In the genomic region with DNA sequence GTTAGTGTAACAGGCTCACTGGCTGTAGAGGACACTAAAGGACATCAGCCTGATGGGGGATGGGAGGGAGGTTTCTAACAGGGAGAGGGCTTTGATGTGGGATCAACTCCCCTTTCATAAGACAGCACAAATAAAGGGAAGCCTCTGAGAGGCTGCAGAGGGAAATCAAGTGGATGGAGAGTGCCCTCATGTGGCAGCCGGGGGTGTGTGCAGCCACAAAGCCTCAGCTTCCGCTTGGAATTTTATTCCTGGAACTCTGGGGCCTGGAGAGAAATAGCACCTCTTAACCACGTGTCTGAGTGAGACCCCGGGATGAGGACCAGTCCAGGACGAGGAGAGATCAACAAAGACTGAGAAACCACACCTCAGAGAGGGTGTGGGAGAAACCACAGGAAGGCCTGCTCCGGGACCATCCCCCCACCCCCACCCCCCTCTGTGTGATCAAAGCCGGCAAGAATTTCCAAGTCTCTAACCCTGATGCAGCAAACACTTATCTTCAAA, we compare ENCODE assay signal across 8 mouse cellular contexts. TPM values are rescaled to one million over a fixed set of nuclear protein-coding genes. Genes with fewer than 3 reads are reported as not detected.
DNase-seq lines count a peak whose midpoint lies in the region; ATAC-seq and TF ChIP-seq lines count a peak whose summit lies in the region.

No protein-coding gene starts in this region.

- H3K27ac ChIP-seq in ES-Bruce4 (ENCODE audit: insufficient read depth, low read length) = no peak overlapping the region
- H3K27ac ChIP-seq in forebrain, embryonic 11.5 days (ENCODE audit: low read depth, low read length) = no peak overlapping the region
- H3K27ac ChIP-seq in heart, embryonic 14.5 days (replicated peaks in 1 of 2; ENCODE audit: control insufficient read depth in 1 of 2, insufficient read depth in 1 of 2, low read depth in 2 of 2, low read length in 2 of 2) = peak overlapping the region in 1 of 2 experiments; percentile 28; a peak in 1 of 4 replicates
- H3K27ac ChIP-seq in liver, embryonic 13.5 days = no peak overlapping the region
- no peak overlapping the region for H3K27ac ChIP-seq in neural tube, embryonic 12.5 days

- H3K36me3 ChIP-seq in ES-Bruce4 (ENCODE audit: control insufficient read depth, insufficient read depth, low read length, poor library complexity, severe bottlenecking) = no peaks in the 10 kb centered on the region
- H3K36me3 ChIP-seq in forebrain, embryonic 11.5 days (ENCODE audit: control insufficient read depth, insufficient read depth, low read length) = no peaks in the 10 kb centered on the region
- no peaks in the 10 kb centered on the region for H3K36me3 ChIP-seq in heart, embryonic 14.5 days (ENCODE audit: control insufficient read depth, insufficient read depth, low read length)
- H3K36me3 ChIP-seq in liver, embryonic 13.5 days = no peaks in the 10 kb centered on the region
- no peaks in the 10 kb centered on the region for H3K36me3 ChIP-seq in neural tube, embryonic 12.5 days

- peak; percentile 88 for ATAC-seq in forebrain, embryonic 11.5 days (replicated peaks; ENCODE audit: low FRiP score)
- ATAC-seq in heart, embryonic 14.5 days (ENCODE audit: insufficient number of reproducible peaks, insufficient read depth, low FRiP score, low read depth) = peak; percentile 70
- ATAC-seq in liver, embryonic 13.5 days (ENCODE audit: low read depth) = peak; percentile 37
- ATAC-seq in neural tube, embryonic 12.5 days (ENCODE audit: low FRiP score, low read depth) = peak; percentile 58; the same call in 1 of the 2 replicates

- H3K9me3 ChIP-seq in ES-Bruce4 (replicated peaks; ENCODE audit: control insufficient read depth, insufficient read depth, low read length, poor library complexity, severe bottlenecking) = no peaks in the 10 kb centered on the region
- no peaks in the 10 kb centered on the region for H3K9me3 ChIP-seq in forebrain, embryonic 11.5 days (ENCODE audit: control insufficient read depth, low read length)
- no peaks in the 10 kb centered on the region for H3K9me3 ChIP-seq in heart, embryonic 14.5 days (ENCODE audit: control insufficient read depth, low read length)
- no peaks in the 10 kb centered on the region for H3K9me3 ChIP-seq in liver, embryonic 13.5 days (replicated peaks)
- H3K9me3 ChIP-seq in neural tube, embryonic 12.5 days = no peaks in the 10 kb centered on the region

- peak; percentile 83 for TF ChIP-seq CTCF in ES-Bruce4 (IDR thresholded peaks at IDR 0.05; ENCODE audit: low read depth, low read length)

- WGBS in forebrain, embryonic 11.5 days = 7% methylated on average over 7 of the region's 7 CpGs
- WGBS in heart, embryonic 14.5 days = 2% methylated on average over 7 of the region's 7 CpGs
- WGBS in liver, embryonic 13.5 days (ENCODE audit: insufficient replicate concordance) = 0% methylated on average over 7 of the region's 7 CpGs
- 2% methylated on average over 7 of the region's 7 CpGs for WGBS in neural tube, embryonic 12.5 days

- no peak for TF ChIP-seq POLR2A in ES-Bruce4 (IDR thresholded peaks at IDR 0.05; ENCODE audit: insufficient read depth, low read length)

- no peak overlapping the region for H3K9ac ChIP-seq in ES-Bruce4 (ENCODE audit: low read depth, poor library complexity, severe bottlenecking)
- no peak overlapping the region for H3K9ac ChIP-seq in forebrain, embryonic 11.5 days (ENCODE audit: low read length)
- peak overlapping the region; percentile 34 for H3K9ac ChIP-seq in heart, embryonic 14.5 days (ENCODE audit: low read length)
- H3K9ac ChIP-seq in liver, embryonic 13.5 days = no peak overlapping the region
- no peak overlapping the region for H3K9ac ChIP-seq in neural tube, embryonic 12.5 days

- H3K4me3 ChIP-seq in ES-Bruce4 (ENCODE audit: low read depth, low read length) = no peak overlapping the region
- H3K4me3 ChIP-seq in forebrain, embryonic 11.5 days (ENCODE audit: low read depth, low read length) = no peak overlapping the region
- no peak overlapping the region for H3K4me3 ChIP-seq in heart, embryonic 14.5 days (ENCODE audit: control insufficient read depth in 1 of 2, insufficient read depth in 1 of 2, low read depth in 1 of 2, low read length in 2 of 2)
- H3K4me3 ChIP-seq in liver, embryonic 13.5 days (replicated peaks) = no peak overlapping the region
- H3K4me3 ChIP-seq in neural tube, embryonic 12.5 days = no peak overlapping the region

- H3K4me1 ChIP-seq in ES-Bruce4 (ENCODE audit: control insufficient read depth, insufficient read depth, low read length) = no peaks in the 10 kb centered on the region
- no peaks in the 10 kb centered on the region; the same call in 1 of the 2 replicates for H3K4me1 ChIP-seq in forebrain, embryonic 11.5 days (replicated peaks; ENCODE audit: control insufficient read depth, insufficient read depth, low read length)
- peaks cover 28 to 34% of the 10 kb centered on the region in 2 experiments for H3K4me1 ChIP-seq in heart, embryonic 14.5 days (ENCODE audit: control insufficient read depth in 2 of 2, insufficient read depth in 2 of 2, low read length in 2 of 2)
- peaks cover 36% of the 10 kb centered on the region for H3K4me1 ChIP-seq in liver, embryonic 13.5 days (replicated peaks)
- peaks cover 7% of the 10 kb centered on the region; the same call in 1 of the 2 replicates for H3K4me1 ChIP-seq in neural tube, embryonic 12.5 days

- no peak overlapping the region for H3K4me2 ChIP-seq in forebrain, embryonic 11.5 days (ENCODE audit: low read depth, low read length, severe bottlenecking)
- peak overlapping the region; percentile 31 for H3K4me2 ChIP-seq in heart, embryonic 14.5 days (ENCODE audit: low read length)
- H3K4me2 ChIP-seq in liver, embryonic 13.5 days = peak overlapping the region; percentile 22
- H3K4me2 ChIP-seq in neural tube, embryonic 12.5 days (replicated peaks) = 0 out of 2 replicates have a peak overlapping the region, but pooled peaks have one; percentile 27

- DNase-seq in c-Kit-positive CD71-negative TER-119-negative erythroid progenitor cells, embryonic 14.5 days (ENCODE audit: low read depth) = peak; percentile 31
- peak; percentile 89 for DNase-seq in forebrain, embryonic 11.5 days (ENCODE audit: low spot score)
- DNase-seq in kidney, postnatal 10 days = peak; percentile 84
- DNase-seq in liver, embryonic 13.5 days = peak; percentile 22
- DNase-seq in testis, postnatal 14 days (ENCODE audit: low spot score) = peak; percentile 23

- H3K27me3 ChIP-seq in ES-Bruce4 (ENCODE audit: control insufficient read depth, insufficient read depth, low read length, poor library complexity, severe bottlenecking) = no peaks in the 10 kb centered on the region
- H3K27me3 ChIP-seq in forebrain, embryonic 11.5 days (ENCODE audit: control insufficient read depth, insufficient read depth, low read length) = no peaks in the 10 kb centered on the region
- H3K27me3 ChIP-seq in heart, embryonic 14.5 days (ENCODE audit: control insufficient read depth, insufficient read depth, low read length) = no peaks in the 10 kb centered on the region
- no peaks in the 10 kb centered on the region for H3K27me3 ChIP-seq in liver, embryonic 13.5 days
- no peaks in the 10 kb centered on the region for H3K27me3 ChIP-seq in neural tube, embryonic 12.5 days (replicated peaks)

- no peak for TF ChIP-seq EP300 in ES-Bruce4 (IDR thresholded peaks at IDR 0.05; ENCODE audit: insufficient read depth, low read depth, low read length)

RNA-seq across cellular contexts. Expression of gene Pcnx2, which starts 27.2 kb away (rescaled TPM):
- 0.45 and 0.68 TPM in 2 replicates for polyA plus RNA-seq in ES-Bruce4 (2011; ENCODE audit: insufficient read depth, insufficient read length, low read depth, missing spikeins)
- 0.48 and 0.60 TPM in 2 replicates for polyA plus RNA-seq in forebrain, embryonic 11.5 days (2014; fragmentation: Nextera tagmentation; extraction: Ambion mirVana)
- 0.11 TPM in 1 of 2 replicates, not detected in the other for polyA plus RNA-seq in heart, embryonic 14.5 days (2014; fragmentation: Nextera tagmentation; extraction: Ambion mirVana)
- polyA plus RNA-seq in liver, embryonic 13.5 days (2015; fragmentation: Nextera tagmentation; extraction: Ambion mirVana) = 0.19 and 0.27 TPM in 2 replicates
- polyA plus RNA-seq in neural tube, embryonic 12.5 days (2016; fragmentation: Nextera tagmentation; extraction: Ambion mirVana) = 1.4 TPM in 2 replicates

RNA-seq across cellular contexts. Expression of gene Map3k21, which starts 39.4 kb away (rescaled TPM):
- 0.24 and 0.30 TPM in 2 replicates for polyA plus RNA-seq in ES-Bruce4 (2011; ENCODE audit: insufficient read depth, insufficient read length, low read depth, missing spikeins)
- polyA plus RNA-seq in forebrain, embryonic 11.5 days (2014; fragmentation: Nextera tagmentation; extraction: Ambion mirVana) = 0.08 TPM in 1 of 2 replicates, not detected in the other
- polyA plus RNA-seq in heart, embryonic 14.5 days (2014; fragmentation: Nextera tagmentation; extraction: Ambion mirVana) = 0.04 and 0.13 TPM in 2 replicates
- 0.02 TPM in 2 replicates for polyA plus RNA-seq in liver, embryonic 13.5 days (2015; fragmentation: Nextera tagmentation; extraction: Ambion mirVana)
- 0.13 and 0.15 TPM in 2 replicates for polyA plus RNA-seq in neural tube, embryonic 12.5 days (2016; fragmentation: Nextera tagmentation; extraction: Ambion mirVana)

Comparison
In these comparisons a context has a peak if more than half of its experiments do, and no peak if none do; other contexts are left out.
1. DNase-seq: peak in every context shown above with its lines; median percentile 89 in forebrain, embryonic 11.5 days; 84 in kidney, postnatal 10 days; 31 in c-Kit-positive CD71-negative TER-119-negative erythroid progenitor cells, embryonic 14.5 days; 23 in testis, postnatal 14 days; 22 in liver, embryonic 13.5 days.
2. ATAC-seq: peak in every context shown above with its lines; median percentile 88 in forebrain, embryonic 11.5 days; 70 in heart, embryonic 14.5 days; 58 in neural tube, embryonic 12.5 days; 37 in liver, embryonic 13.5 days.